Mouse (Mus musculus): ENCODE data around the gene Tie1. TPM values are rescaled to one million over a fixed set of nuclear protein-coding genes. Genes with fewer than 3 reads are reported as not detected.
"Not testable (repeated sequence)": the region's sequence is repeated elsewhere in the genome, so short reads cannot be mapped to it uniquely, and the experiment has no call there.

Tie1 gene
- total RNA-seq, 1 experiment, result 1.0 TPM

- Histone ChIP-seq H3K36me3 (ENCODE audit: control insufficient read depth, insufficient read depth, low read length, poor library complexity, severe bottlenecking) (no peaks in the 10 kb centered on the region), H3K4me3 (ENCODE audit: insufficient read depth in 1 of 2, low read depth in 1 of 2, low read length in 2 of 2, poor library complexity in 1 of 2, severe bottlenecking in 1 of 2) (no peak overlapping the region), H3K4me1 (ENCODE audit: control insufficient read depth in 2 of 2, insufficient read depth in 2 of 2, low read length in 2 of 2, poor library complexity in 1 of 2) (peaks cover 5 to 22% of the 10 kb centered on the region in 2 experiments; a peak in 1 of 4 replicates), H3K27ac (ENCODE audit: insufficient read depth, low read depth, low read length, poor library complexity, severe bottlenecking) (peak overlapping the region; percentile 4), H3K9ac (ENCODE audit: insufficient read depth, low read depth, low read length, poor library complexity, severe bottlenecking) (no peak overlapping the region), H3K9me3 (ENCODE audit: control insufficient read depth, insufficient read depth, low read depth, low read length) (no peaks in the 10 kb centered on the region)
- TF ChIP-seq MAFK (IDR thresholded peaks at IDR 0.05; ENCODE audit: insufficient read depth, low read depth, low read length), result no peak
- no peak for TF ChIP-seq ZC3H11A (IDR thresholded peaks at IDR 0.05; ENCODE audit: borderline replicate concordance, low read depth, low read length)
- TF ChIP-seq ZNF384 (IDR thresholded peaks at IDR 0.05; ENCODE audit: low read depth, low read length), result no peak
- no peak for TF ChIP-seq HCFC1 (IDR thresholded peaks at IDR 0.05; ENCODE audit: borderline replicate concordance, insufficient read depth, low read length)
- in situ Hi-C loops (cut with MboI; ENCODE audit: low sequenced_read_pairs in 2 of 2, unreplicated experiment in 2 of 2), result no loop called here
- no peak for DNase-seq (ENCODE audit: low read depth, low spot score)
These were observed 28.3 kb upstream of the Tie1 start for GRCm38 (mm10) chr4:118518208-118518607.

GRCm38 (mm10) chr4:118517497-118518146, 27.8 kb upstream of the Tie1 start:
- no peaks in the 10 kb centered on the region for H3K9me3 ChIP-seq (ENCODE audit: control insufficient read depth, insufficient read depth, low read depth, low read length)
- no peak for DNase-seq (ENCODE audit: low read depth, low spot score)
- H3K4me3 ChIP-seq (ENCODE audit: insufficient read depth in 1 of 2, low read depth in 1 of 2, low read length in 2 of 2, poor library complexity in 1 of 2, severe bottlenecking in 1 of 2), result peak overlapping the region; percentile 27 to 44; a peak in 3 of 4 replicates
- H3K27ac ChIP-seq (ENCODE audit: insufficient read depth, low read depth, low read length, poor library complexity, severe bottlenecking), result peak overlapping the region; percentile 57
- in situ Hi-C loops (cut with MboI; ENCODE audit: low sequenced_read_pairs in 2 of 2, unreplicated experiment in 2 of 2), result no loop called here
- TF ChIP-seq HCFC1 (IDR thresholded peaks at IDR 0.05; ENCODE audit: borderline replicate concordance, insufficient read depth, low read length) (no peak), MAFK (IDR thresholded peaks at IDR 0.05; ENCODE audit: insufficient read depth, low read depth, low read length) (no peak), ZC3H11A (IDR thresholded peaks at IDR 0.05; ENCODE audit: borderline replicate concordance, low read depth, low read length) (no peak), ZNF384 (IDR thresholded peaks at IDR 0.05; ENCODE audit: low read depth, low read length) (no peak), CHD2 (IDR thresholded peaks at IDR 0.05; ENCODE audit: low read depth, low read length) (no peak)
- H3K36me3 ChIP-seq (ENCODE audit: control insufficient read depth, insufficient read depth, low read length, poor library complexity, severe bottlenecking), result no peaks in the 10 kb centered on the region
- H3K9ac ChIP-seq (ENCODE audit: insufficient read depth, low read depth, low read length, poor library complexity, severe bottlenecking), result no peak overlapping the region
- peaks cover 5 to 22% of the 10 kb centered on the region in 2 experiments; a peak in 1 of 4 replicates for H3K4me1 ChIP-seq (ENCODE audit: control insufficient read depth in 2 of 2, insufficient read depth in 2 of 2, low read length in 2 of 2, poor library complexity in 1 of 2)

- in situ Hi-C loops (cut with MboI; ENCODE audit: low sequenced_read_pairs in 2 of 2, unreplicated experiment in 2 of 2), result no loop called here
- no peak for DNase-seq (ENCODE audit: low read depth, low spot score)
- peak overlapping the region; percentile 57 for H3K27ac ChIP-seq (ENCODE audit: insufficient read depth, low read depth, low read length, poor library complexity, severe bottlenecking)
- H3K36me3 ChIP-seq (ENCODE audit: control insufficient read depth, insufficient read depth, low read length, poor library complexity, severe bottlenecking), result no peaks in the 10 kb centered on the region
- peak overlapping the region; percentile 27 to 44; a peak in 3 of 4 replicates for H3K4me3 ChIP-seq (ENCODE audit: insufficient read depth in 1 of 2, low read depth in 1 of 2, low read length in 2 of 2, poor library complexity in 1 of 2, severe bottlenecking in 1 of 2)
- no peaks in the 10 kb centered on the region for H3K9me3 ChIP-seq (ENCODE audit: control insufficient read depth, insufficient read depth, low read depth, low read length)
- no peak for TF ChIP-seq HCFC1 (IDR thresholded peaks at IDR 0.05; ENCODE audit: borderline replicate concordance, insufficient read depth, low read length)
- TF ChIP-seq ZNF384 (IDR thresholded peaks at IDR 0.05; ENCODE audit: low read depth, low read length), result no peak
- TF ChIP-seq MAFK (IDR thresholded peaks at IDR 0.05; ENCODE audit: insufficient read depth, low read depth, low read length), result no peak
- no peak for TF ChIP-seq CHD2 (IDR thresholded peaks at IDR 0.05; ENCODE audit: low read depth, low read length)
- TF ChIP-seq ZC3H11A (IDR thresholded peaks at IDR 0.05; ENCODE audit: borderline replicate concordance, low read depth, low read length), result no peak
- no peak overlapping the region for H3K9ac ChIP-seq (ENCODE audit: insufficient read depth, low read depth, low read length, poor library complexity, severe bottlenecking)
- peaks cover 5 to 22% of the 10 kb centered on the region in 2 experiments; a peak in 1 of 4 replicates for H3K4me1 ChIP-seq (ENCODE audit: control insufficient read depth in 2 of 2, insufficient read depth in 2 of 2, low read length in 2 of 2, poor library complexity in 1 of 2)
These were observed 27.0 kb upstream of the Tie1 start for GRCm38 (mm10) chr4:118516699-118517496.

- Histone ChIP-seq H3K4me1 (ENCODE audit: control insufficient read depth in 2 of 2, insufficient read depth in 2 of 2, low read length in 2 of 2, poor library complexity in 1 of 2) (peaks cover 0 to 8% of the 10 kb centered on the region in 2 experiments; a peak in 2 of 4 replicates), H3K27ac (ENCODE audit: insufficient read depth, low read depth, low read length, poor library complexity, severe bottlenecking) (no peak overlapping the region), H3K9ac (ENCODE audit: insufficient read depth, low read depth, low read length, poor library complexity, severe bottlenecking) (peak overlapping the region; percentile 31; the same call in 1 of the 2 replicates), H3K4me3 (ENCODE audit: insufficient read depth in 1 of 2, low read depth in 1 of 2, low read length in 2 of 2, poor library complexity in 1 of 2, severe bottlenecking in 1 of 2) (no peak overlapping the region), H3K36me3 (ENCODE audit: control insufficient read depth, insufficient read depth, low read length, poor library complexity, severe bottlenecking) (no peaks in the 10 kb centered on the region), H3K9me3 (ENCODE audit: control insufficient read depth, insufficient read depth, low read depth, low read length) (no peaks in the 10 kb centered on the region)
- in situ Hi-C loops (cut with MboI; ENCODE audit: low sequenced_read_pairs in 2 of 2, unreplicated experiment in 2 of 2), result no loop called here
- no peak for TF ChIP-seq ZNF384 (IDR thresholded peaks at IDR 0.05; ENCODE audit: low read depth, low read length)
- TF ChIP-seq ZC3H11A (IDR thresholded peaks at IDR 0.05; ENCODE audit: borderline replicate concordance, low read depth, low read length), result no peak
- no peak for TF ChIP-seq MAFK (IDR thresholded peaks at IDR 0.05; ENCODE audit: insufficient read depth, low read depth, low read length)
- no peak for TF ChIP-seq CHD2 (IDR thresholded peaks at IDR 0.05; ENCODE audit: low read depth, low read length)
- no peak for TF ChIP-seq HCFC1 (IDR thresholded peaks at IDR 0.05; ENCODE audit: borderline replicate concordance, insufficient read depth, low read length)
- DNase-seq (ENCODE audit: low read depth, low spot score), result no peak
These were observed 19.2 kb upstream of the Tie1 start for GRCm38 (mm10) chr4:118509050-118509449.

- H3K9ac ChIP-seq (ENCODE audit: insufficient read depth, low read depth, low read length, poor library complexity, severe bottlenecking); H3K9me3 ChIP-seq (ENCODE audit: control insufficient read depth, insufficient read depth, low read depth, low read length); DNase-seq (ENCODE audit: low read depth, low spot score); H3K36me3 ChIP-seq (ENCODE audit: control insufficient read depth, insufficient read depth, low read length, poor library complexity, severe bottlenecking); H3K27ac ChIP-seq (ENCODE audit: insufficient read depth, low read depth, low read length, poor library complexity, severe bottlenecking); in situ Hi-C loops (cut with MboI; ENCODE audit: low sequenced_read_pairs in 2 of 2, unreplicated experiment in 2 of 2); H3K4me1 ChIP-seq (ENCODE audit: control insufficient read depth in 2 of 2, insufficient read depth in 2 of 2, low read length in 2 of 2, poor library complexity in 1 of 2); H3K4me3 ChIP-seq (ENCODE audit: insufficient read depth in 1 of 2, low read depth in 1 of 2, low read length in 2 of 2, poor library complexity in 1 of 2, severe bottlenecking in 1 of 2): not testable (repeated sequence)
These were observed 17.3 kb upstream of the Tie1 start for GRCm38 (mm10) chr4:118507171-118507570.
